Mouse (Mus musculus): ENCODE data around the gene Creb1.

Creb1 gene

GRCm38 (mm10) chr1:64532589-64533470 lies at the start of gene Creb1:
Gene Creb1, plus strand, starts transcription at chr1:64532645.
- peak; percentile 89 for ATAC-seq (ENCODE audit: low TSS enrichment)

GRCm38 (mm10) chr1:64488521-64489029 lies 43.9 kb upstream of the Creb1 start:
- ATAC-seq (ENCODE audit: low TSS enrichment): no peak

- no peak for ATAC-seq (ENCODE audit: low TSS enrichment)
Observed at GRCm38 (mm10) chr1:64496803-64497202, 35.6 kb upstream of the Creb1 start.

GRCm38 (mm10) chr1:64501382-64502140 lies 30.9 kb upstream of the Creb1 start:
- ATAC-seq (ENCODE audit: low TSS enrichment): no peak

GRCm38 (mm10) chr1:64508479-64509096 lies 23.9 kb upstream of the Creb1 start:
- peak; percentile 53; the same call in 1 of the 2 replicates for ATAC-seq (ENCODE audit: low TSS enrichment)

GRCm38 (mm10) chr1:64509678-64510077 lies 22.8 kb upstream of the Creb1 start:
- ATAC-seq (ENCODE audit: low TSS enrichment): peak; percentile 75

GRCm38 (mm10) chr1:64514184-64514583 lies 18.3 kb upstream of the Creb1 start:
- peak; percentile 93 for ATAC-seq (ENCODE audit: low TSS enrichment)

- no peak for ATAC-seq (ENCODE audit: low TSS enrichment)
Observed at GRCm38 (mm10) chr1:64516593-64516992, 15.9 kb upstream of the Creb1 start.

- no peak for ATAC-seq (ENCODE audit: low TSS enrichment)
Observed at GRCm38 (mm10) chr1:64518480-64518879, 14.0 kb upstream of the Creb1 start.

GRCm38 (mm10) chr1:64519345-64519744 lies 13.1 kb upstream of the Creb1 start:
- ATAC-seq (ENCODE audit: low TSS enrichment): no peak

- ATAC-seq (ENCODE audit: low TSS enrichment): no peak
Observed at GRCm38 (mm10) chr1:64519901-64520300, 12.5 kb upstream of the Creb1 start.

GRCm38 (mm10) chr1:64521734-64522133 lies 10.7 kb upstream of the Creb1 start:
- peak; percentile 29; the same call in 1 of the 2 replicates for ATAC-seq (ENCODE audit: low TSS enrichment)

GRCm38 (mm10) chr1:64522637-64523036 lies 9.8 kb upstream of the Creb1 start:
- peak; percentile 20; the same call in 1 of the 2 replicates for ATAC-seq (ENCODE audit: low TSS enrichment)

GRCm38 (mm10) chr1:64523117-64523516 lies 9.3 kb upstream of the Creb1 start:
- ATAC-seq (ENCODE audit: low TSS enrichment): peak; percentile 81

- no peak for ATAC-seq (ENCODE audit: low TSS enrichment)
Observed at GRCm38 (mm10) chr1:64524661-64525060, 7.8 kb upstream of the Creb1 start.

GRCm38 (mm10) chr1:64527626-64528025 lies 4.8 kb upstream of the Creb1 start:
- no peak for ATAC-seq (ENCODE audit: low TSS enrichment)

GRCm38 (mm10) chr1:64529781-64530315 lies 2.6 kb upstream of the Creb1 start:
- no peak for ATAC-seq (ENCODE audit: low TSS enrichment)

GRCm38 (mm10) chr1:64531548-64531947 lies 897 bp upstream of the Creb1 start:
- no peak for ATAC-seq (ENCODE audit: low TSS enrichment)

- ATAC-seq (ENCODE audit: low TSS enrichment): peak; percentile 39
Observed at GRCm38 (mm10) chr1:64532067-64532523, 350 bp upstream of the Creb1 start.

- ATAC-seq (ENCODE audit: low TSS enrichment): no peak; the same call in 1 of the 2 replicates
Observed at GRCm38 (mm10) chr1:64533471-64534443, 1.3 kb downstream of the Creb1 start.
